Mouse (Mus musculus) MEL (cell line): ENCODE measurements around the gene Amotl1. TPM values are rescaled to one million over a fixed set of nuclear protein-coding genes. Genes with fewer than 3 reads are reported as not detected.

Source experiments
- DNase-seq: peaks from one replicate; pipeline ENCODE4 v3.0.0; 2011; ENCODE audit warnings: low read depth, low spot score
- H3K27ac ChIP-seq: 2 replicates; pipeline ENCODE4 v1.5.1; 2012; ENCODE audit warnings: low read depth, mild to moderate bottlenecking, control low read depth, low read length, moderate library complexity; ENCODE audit not compliant: control insufficient read depth
- H3K27me3 ChIP-seq, 2 experiments: fragments of 150-350 bp in 1 of 2; sonication (generic) in 1 of 2; 2 replicates each; pipeline ENCODE4 v1.6.1; 2012; ENCODE audit warnings: low read length in 2 of 2, mild to moderate bottlenecking in 2 of 2, improper control_type of control experiment in 1 of 2, moderate library complexity in 1 of 2; ENCODE audit not compliant: insufficient read depth in 2 of 2, control insufficient read depth in 1 of 2
- H3K36me3 ChIP-seq, 2 experiments: 2 replicates each; pipeline ENCODE4 v1.6.1; 2012 to 2014; ENCODE audit warnings: low read length in 2 of 2, improper control_type of control experiment in 1 of 2, inconsistent platforms in 1 of 2, mild to moderate bottlenecking in 1 of 2; ENCODE audit not compliant: insufficient read depth in 2 of 2, control insufficient read depth in 1 of 2
- H3K4me1 ChIP-seq, 2 experiments: fragments of 150-350 bp in 1 of 2; sonication (generic) in 1 of 2; 2 replicates each; pipeline ENCODE4 v1.6.1; 2012; ENCODE audit warnings: low read length in 2 of 2, improper control_type of control experiment in 1 of 2, mild to moderate bottlenecking in 1 of 2; ENCODE audit not compliant: insufficient read depth in 2 of 2, control insufficient read depth in 1 of 2
- H3K4me3 ChIP-seq, 2 experiments: fragments of 150-350 bp in 1 of 2; sonication (generic) in 1 of 2; 2 replicates each; pipeline ENCODE4 v1.5.1; 2012; ENCODE audit warnings: low read depth in 2 of 2, low read length in 2 of 2, mild to moderate bottlenecking in 2 of 2, moderate library complexity in 2 of 2, control low read depth in 1 of 2, improper control_type of control experiment in 1 of 2; ENCODE audit not compliant: control insufficient read depth in 1 of 2, insufficient read depth in 1 of 2
- H3K79me2 ChIP-seq: 2 replicates; pipeline ENCODE4 v1.6.1; 2012; ENCODE audit warnings: mild to moderate bottlenecking, low read length, moderate library complexity; ENCODE audit not compliant: control insufficient read depth, poor library complexity, insufficient read depth
- H3K9ac ChIP-seq: 2 replicates; pipeline ENCODE4 v1.6.1; 2012; ENCODE audit warnings: low read depth, mild to moderate bottlenecking, control low read depth, low read length, moderate library complexity; ENCODE audit not compliant: control insufficient read depth, poor library complexity, severe bottlenecking
- H3K9me3 ChIP-seq: fragments of 150-350 bp; sonication (generic); replicated peaks from 2 replicates; pipeline ENCODE4 v1.6.1; 2012; ENCODE audit warnings: mild to moderate bottlenecking, low read length, improper control_type of control experiment, moderate library complexity; ENCODE audit not compliant: insufficient read depth
- BHLHE40 ChIP-seq: IDR thresholded peaks from 2 replicates; pipeline ENCODE4 v1.6.1; 2012; ENCODE audit warnings: low read depth, mild to moderate bottlenecking, inconsistent platforms, low read length, improper control_type of control experiment, borderline replicate concordance
- CHD1 ChIP-seq: IDR thresholded peaks from 2 replicates; pipeline ENCODE4 v1.6.1; 2012; ENCODE audit warnings: low read depth, mild to moderate bottlenecking, inconsistent platforms, low read length, improper control_type of control experiment
- CTCF ChIP-seq, 3 experiments: IDR thresholded peaks in 2 of 3; conservative IDR thresholded peaks in 1 of 3; 2 replicates each; pipeline ENCODE4 v1.5.1; 2011 to 2012; ENCODE audit warnings: low read length in 3 of 3, low read depth in 2 of 3, mild to moderate bottlenecking in 2 of 3, improper control_type of control experiment in 1 of 3, inconsistent platforms in 1 of 3, mixed read lengths in 1 of 3, moderate library complexity in 1 of 3; ENCODE audit not compliant: control insufficient read depth in 1 of 3, insufficient read depth in 1 of 3, poor library complexity in 1 of 3, severe bottlenecking in 1 of 3
- ELF1 ChIP-seq: IDR thresholded peaks from 2 replicates; pipeline ENCODE4 v1.6.1; 2014; ENCODE audit warnings: low read depth, mild to moderate bottlenecking, inconsistent platforms, low read length, improper control_type of control experiment, moderate library complexity
- EP300 ChIP-seq, 2 experiments: IDR thresholded peaks; 2 replicates each; pipeline ENCODE4 v1.6.1; 2011; ENCODE audit warnings: improper control_type of control experiment in 2 of 2, low read length in 2 of 2, low read depth in 1 of 2, mild to moderate bottlenecking in 1 of 2
- ETS1 ChIP-seq: IDR thresholded peaks from 2 replicates; pipeline ENCODE4 v1.6.1; 2012; ENCODE audit warnings: low read depth, mild to moderate bottlenecking, inconsistent platforms, low read length, improper control_type of control experiment, moderate library complexity
- GATA1 ChIP-seq: IDR thresholded peaks from 2 replicates; pipeline ENCODE4 v1.6.1; 2011; ENCODE audit warnings: low read depth, low read length, improper control_type of control experiment
- JUND ChIP-seq: IDR thresholded peaks from 2 replicates; pipeline ENCODE4 v1.6.1; 2011; ENCODE audit warnings: low read depth, mild to moderate bottlenecking, improper control_type of control experiment, low read length
- KAT2A ChIP-seq: conservative IDR thresholded peaks from 2 replicates; pipeline ENCODE4 v1.6.1; 2012; ENCODE audit warnings: low read depth, low read length, improper control_type of control experiment, inconsistent platforms
- MAFK ChIP-seq: IDR thresholded peaks from 2 replicates; pipeline ENCODE4 v1.6.1; 2011; ENCODE audit warnings: low read depth, mild to moderate bottlenecking, low read length, improper control_type of control experiment, borderline replicate concordance
- MYC ChIP-seq: IDR thresholded peaks from 2 replicates; pipeline ENCODE4 v1.6.1; 2011; ENCODE audit warnings: low read depth, mild to moderate bottlenecking, low read length, improper control_type of control experiment, moderate library complexity
- POLR2A ChIP-seq, 2 experiments: IDR thresholded peaks; 2 replicates each; pipeline ENCODE4 v1.6.1; 2011 to 2012; ENCODE audit warnings: low read length in 2 of 2, mild to moderate bottlenecking in 2 of 2, control low read depth in 1 of 2, improper control_type of control experiment in 1 of 2, low read depth in 1 of 2, moderate library complexity in 1 of 2; ENCODE audit not compliant: control insufficient read depth in 1 of 2, insufficient read depth in 1 of 2, poor library complexity in 1 of 2
- POLR2AphosphoS2 ChIP-seq: IDR thresholded peaks from 2 replicates; pipeline ENCODE4 v1.6.1; 2011; ENCODE audit warnings: low read length, improper control_type of control experiment
- POLR2AphosphoS5 ChIP-seq: IDR thresholded peaks from 2 replicates; pipeline ENCODE4 v1.6.1; 2012; ENCODE audit warnings: low read depth, borderline replicate concordance, mild to moderate bottlenecking, inconsistent platforms, low read length, moderate library complexity, mixed read lengths
- RAD21 ChIP-seq: IDR thresholded peaks from 2 replicates; pipeline ENCODE4 v1.6.1; 2011; ENCODE audit warnings: mild to moderate bottlenecking, low read depth, low read length, improper control_type of control experiment
- TAL1 ChIP-seq: IDR thresholded peaks from 2 replicates; pipeline ENCODE4 v1.6.1; 2012; ENCODE audit warnings: mild to moderate bottlenecking, inconsistent platforms, low read length, moderate library complexity, mixed read lengths
- TBP ChIP-seq: IDR thresholded peaks from 2 replicates; pipeline ENCODE4 v1.8.0; 2011; ENCODE audit warnings: low read depth, low read length, improper control_type of control experiment
- TCF12 ChIP-seq: IDR thresholded peaks from 2 replicates; pipeline ENCODE4 v1.6.1; 2014; ENCODE audit warnings: low read depth, mild to moderate bottlenecking, inconsistent platforms, low read length, improper control_type of control experiment, moderate library complexity
- ZKSCAN1 ChIP-seq: IDR thresholded peaks from 2 replicates; pipeline ENCODE4 v1.6.1; 2012; ENCODE audit warnings: low read depth, mild to moderate bottlenecking, inconsistent platforms, low read length, improper control_type of control experiment, moderate library complexity
- ZMIZ1 ChIP-seq: IDR thresholded peaks from 2 replicates; pipeline ENCODE4 v1.6.1; 2012; ENCODE audit warnings: low read depth, mild to moderate bottlenecking, inconsistent platforms, low read length, improper control_type of control experiment, moderate library complexity
- ZNF384 ChIP-seq: IDR thresholded peaks from 2 replicates; pipeline ENCODE4 v1.6.1; 2012; ENCODE audit warnings: low read depth, mild to moderate bottlenecking, inconsistent platforms, low read length, improper control_type of control experiment
- polyA plus RNA-seq, 2 experiments: library from polyadenylated mRNA; stranded (reverse) in 1 of 2; unstranded in 1 of 2; fragments of >175 nt in 1 of 2; fragments of >200 nt in 1 of 2; gene quantifications; 2 replicates each; pipeline versions ENCODE4 v1.2.1 to v1.2.4; 2012; ENCODE audit warnings: low replicate concordance in 2 of 2, low read depth in 1 of 2; ENCODE audit not compliant: insufficient read length in 2 of 2, insufficient read depth in 1 of 2, missing spikeins in 1 of 2
- total RNA-seq: library from RNA; depleted of rRNA; stranded (reverse); fragments of 300-350 nt; gene quantifications from 2 replicates; pipeline ENCODE4 v1.2.3, GENCODE M21; 2012; rRNA removed

Amotl1 gene
- total RNA-seq = 9.1 and 9.3 TPM in 2 replicates
- polyA plus RNA-seq = 1 to 10 TPM in 1 of 2 experiments, not detected in 1; 7.4 TPM

DNA sequence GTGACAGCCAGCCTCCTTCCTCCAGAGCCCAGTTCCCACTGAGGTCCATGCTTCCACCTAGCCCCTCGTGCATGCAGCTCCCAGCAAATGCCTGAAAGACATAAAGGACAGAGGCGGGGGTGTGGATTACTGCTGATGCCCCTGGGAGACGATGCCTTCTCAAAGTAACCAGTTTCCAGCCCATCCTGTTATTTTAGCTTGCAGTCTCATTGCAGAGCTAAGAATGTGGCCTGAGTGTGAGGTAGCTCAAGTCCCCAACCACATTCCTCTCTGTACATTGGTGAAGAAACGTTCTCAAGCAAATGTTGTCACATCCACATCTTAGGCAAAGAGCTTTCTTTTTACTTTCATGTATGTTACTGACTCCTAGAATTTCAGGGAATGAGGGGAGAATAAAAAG is at the start of gene Amotl1:
Gene Amotl1, minus strand, starts transcription at position 101 of the 400 bp plus-strand sequence.
- H3K9ac ChIP-seq = no peak within 1 kb of the TSS
- no peak within 1 kb of the TSS for H3K4me3 ChIP-seq
- H3K9me3 ChIP-seq = no peaks in the 10 kb centered on the region
- TF ChIP-seq JUND (no peak), MAFK (no peak)
- H3K27me3 ChIP-seq = peaks cover 31 to 47% of the 10 kb centered on the region in 2 experiments
- H3K27ac ChIP-seq = no peak within 1 kb of the TSS
- DNase-seq = no peak
- no peaks in the 10 kb centered on the region for H3K36me3 ChIP-seq
- no peaks in the 10 kb centered on the region for H3K79me2 ChIP-seq
- H3K4me1 ChIP-seq = peaks cover 0 to 10% of the 10 kb centered on the region in 2 experiments; a peak in 1 of 4 replicates

DNA sequence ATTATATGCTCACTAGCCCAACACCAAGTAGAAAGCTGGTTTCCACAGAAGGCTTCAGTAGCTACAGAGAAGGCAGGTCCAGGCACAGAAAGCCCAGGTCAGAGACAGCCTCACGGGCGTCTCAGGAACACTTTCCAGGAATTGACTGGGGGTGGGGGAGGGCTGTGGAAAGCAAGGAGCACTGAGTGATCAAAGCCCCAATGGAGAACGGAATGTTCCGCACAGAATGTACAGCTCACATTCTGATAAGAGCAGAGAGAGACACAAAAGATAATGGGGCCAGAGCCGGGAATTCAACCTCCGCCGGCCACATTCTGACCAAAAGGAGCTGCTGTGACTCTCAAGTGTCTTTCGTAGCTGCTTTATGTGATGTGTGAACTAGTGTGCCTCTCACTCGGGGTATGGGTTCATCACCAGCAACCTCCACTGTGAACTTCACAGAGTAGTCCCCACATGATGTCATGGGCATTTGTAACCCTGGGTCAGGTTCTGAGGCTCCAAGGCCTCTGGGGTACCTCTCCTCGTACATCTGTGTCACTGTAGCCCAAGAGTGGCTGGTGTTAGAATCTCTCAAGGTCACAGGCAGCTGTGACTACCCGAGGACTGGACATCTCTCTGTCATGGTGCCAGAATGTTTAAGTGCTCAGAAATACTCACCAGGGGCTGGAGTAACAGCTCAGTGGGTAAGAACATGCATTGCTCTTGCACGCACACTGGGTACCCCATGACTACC is 44.7 kb upstream of the Amotl1 start:
- H3K9ac ChIP-seq = no peak overlapping the region
- TF ChIP-seq MYC (no peak), ZKSCAN1 (no peak), EP300 (IDR thresholded peaks at IDR 0.05; ENCODE audit: low read depth in 1 of 2, low read length in 2 of 2) (no peak), ETS1 (no peak), POLR2A (IDR thresholded peaks at IDR 0.05; ENCODE audit: control insufficient read depth in 1 of 2, insufficient read depth in 1 of 2, low read depth in 1 of 2, low read length in 2 of 2, poor library complexity in 1 of 2) (no peak), RAD21 (no peak), MAFK (no peak)

DNA sequence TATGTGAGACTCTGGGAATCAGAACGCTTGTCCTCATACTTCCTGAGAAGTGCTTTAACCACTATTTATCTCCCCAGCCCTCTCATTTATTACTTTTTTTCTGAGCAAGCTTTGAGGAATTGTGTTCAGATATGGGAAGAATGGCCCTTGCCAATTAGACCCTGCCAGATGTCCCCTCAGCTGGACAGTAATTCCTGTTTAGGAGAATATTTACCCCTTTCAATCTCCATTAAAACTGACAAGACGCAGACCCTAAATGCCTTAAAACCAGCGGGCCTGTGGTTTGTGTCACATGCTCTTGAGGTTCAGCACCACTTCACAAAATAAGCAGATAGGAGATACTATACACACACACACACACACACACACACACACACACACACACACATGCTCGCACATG is 39.5 kb upstream of the Amotl1 start:
- Histone ChIP-seq H3K79me2 (no peaks in the 10 kb centered on the region), H3K36me3 (no peaks in the 10 kb centered on the region), H3K9ac (no peak overlapping the region)

More for the DNA sequence above, 44.7 kb upstream of the Amotl1 start:
- no peaks in the 10 kb centered on the region for H3K79me2 ChIP-seq
- H3K27ac ChIP-seq = no peak overlapping the region
- DNase-seq = no peak
- H3K36me3 ChIP-seq = no peaks in the 10 kb centered on the region
- H3K9me3 ChIP-seq = no peaks in the 10 kb centered on the region
- H3K4me3 ChIP-seq = no peak overlapping the region
- H3K27me3 ChIP-seq = peaks cover 35 to 44% of the 10 kb centered on the region in 2 experiments
- H3K4me1 ChIP-seq = no peaks in the 10 kb centered on the region

More for the DNA sequence above, 39.5 kb upstream of the Amotl1 start:
- no peak for TF ChIP-seq POLR2AphosphoS5
- TF ChIP-seq ZNF384 = no peak
- no peak for TF ChIP-seq KAT2A
- no peak for TF ChIP-seq TCF12
- TF ChIP-seq ZMIZ1 = no peak
- no peak for TF ChIP-seq BHLHE40
- no peak for TF ChIP-seq GATA1
- no peak for TF ChIP-seq TAL1
- TF ChIP-seq CHD1 = no peak
- TF ChIP-seq MAFK = no peak
- no peak for TF ChIP-seq POLR2AphosphoS2
- TF ChIP-seq CTCF (IDR thresholded peaks at IDR 0.05 in 2 of 3, conservative IDR thresholded peaks at IDR 0.05 in 1 of 3; ENCODE audit: control insufficient read depth in 1 of 3, insufficient read depth in 1 of 3, low read depth in 2 of 3, low read length in 3 of 3, poor library complexity in 1 of 3, severe bottlenecking in 1 of 3) = no peak
- TF ChIP-seq EP300 (IDR thresholded peaks at IDR 0.05; ENCODE audit: low read depth in 1 of 2, low read length in 2 of 2) = no peak
- no peak for TF ChIP-seq ELF1
- no peak for TF ChIP-seq TBP
- no peak for DNase-seq
- Histone ChIP-seq H3K27me3 (peaks cover 32 to 35% of the 10 kb centered on the region in 2 experiments), H3K27ac (no peak overlapping the region), H3K4me1 (no peaks in the 10 kb centered on the region), H3K4me3 (no peak overlapping the region), H3K9me3 (no peaks in the 10 kb centered on the region)
